Mouse (Mus musculus) testis, postnatal 14 days (tissue): Measurements from ENCODE around the gene Sergef.

Experiments used
- DNase-seq: peaks from one replicate; pipeline ENCODE4 v3.0.0; 2021; ENCODE audit warnings: low spot score

The Sergef gene

GRCm38 (mm10) chr7:46403616-46404485, 235.8 kb downstream of the Sergef start:
- DNase-seq: no peak

GRCm38 (mm10) chr7:46401371-46402180, 238.0 kb downstream of the Sergef start:
- no peak for DNase-seq

GRCm38 (mm10) chr7:46400346-46400745, 239.3 kb downstream of the Sergef start:
- DNase-seq: no peak

- no peak for DNase-seq
These were observed 239.9 kb downstream of the Sergef start for GRCm38 (mm10) chr7:46399676-46400075.

GRCm38 (mm10) chr7:46398612-46399011, 241.0 kb downstream of the Sergef start:
- no peak for DNase-seq

- DNase-seq: no peak
These were observed 241.8 kb downstream of the Sergef start for GRCm38 (mm10) chr7:46397732-46398333.

GRCm38 (mm10) chr7:46396928-46397731, 242.5 kb downstream of the Sergef start:
- DNase-seq: no peak

- peak; percentile 58 for DNase-seq
These were observed 243.2 kb downstream of the Sergef start, which contains the start of gene Kcnc1 for GRCm38 (mm10) chr7:46396231-46396927. Gene Kcnc1 (plus strand): TSS chr7:46396497.

- DNase-seq: no peak
These were observed 244.0 kb downstream of the Sergef start for GRCm38 (mm10) chr7:46395571-46395970.

GRCm38 (mm10) chr7:46394933-46395332, 244.7 kb downstream of the Sergef start:
- DNase-seq: no peak

GRCm38 (mm10) chr7:46393718-46394511, 245.7 kb downstream of the Sergef start:
- DNase-seq: no peak
